Mouse (Mus musculus): ENCODE measurements around the gene Col6a3.

The Col6a3 gene

DNA sequence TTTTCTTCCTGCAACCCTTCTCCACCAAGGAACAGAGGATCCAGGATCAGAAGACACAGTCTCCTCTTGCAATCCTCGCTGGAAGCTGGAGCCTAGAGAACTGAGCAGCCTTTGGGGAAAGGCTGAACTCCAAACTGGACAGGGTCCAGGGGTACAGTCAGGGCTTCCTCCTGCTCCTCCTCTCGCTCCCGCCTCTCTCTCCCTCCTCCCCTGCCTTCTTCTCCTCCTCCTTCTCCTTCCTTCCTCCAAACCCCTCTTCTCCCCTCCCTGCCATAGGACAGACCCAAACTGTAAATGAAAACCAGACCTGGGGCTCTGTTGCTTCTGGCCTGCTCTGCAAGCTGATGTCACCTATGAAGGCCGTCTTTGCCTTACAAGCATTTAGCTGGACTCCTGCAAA, at the start of gene Col6a3:
Col6a3 (minus strand) TSS at position 136 of the 400 bp plus-strand sequence.
- DNase-seq (ENCODE audit: low spot score in 2 of 2) = no peak

DNA sequence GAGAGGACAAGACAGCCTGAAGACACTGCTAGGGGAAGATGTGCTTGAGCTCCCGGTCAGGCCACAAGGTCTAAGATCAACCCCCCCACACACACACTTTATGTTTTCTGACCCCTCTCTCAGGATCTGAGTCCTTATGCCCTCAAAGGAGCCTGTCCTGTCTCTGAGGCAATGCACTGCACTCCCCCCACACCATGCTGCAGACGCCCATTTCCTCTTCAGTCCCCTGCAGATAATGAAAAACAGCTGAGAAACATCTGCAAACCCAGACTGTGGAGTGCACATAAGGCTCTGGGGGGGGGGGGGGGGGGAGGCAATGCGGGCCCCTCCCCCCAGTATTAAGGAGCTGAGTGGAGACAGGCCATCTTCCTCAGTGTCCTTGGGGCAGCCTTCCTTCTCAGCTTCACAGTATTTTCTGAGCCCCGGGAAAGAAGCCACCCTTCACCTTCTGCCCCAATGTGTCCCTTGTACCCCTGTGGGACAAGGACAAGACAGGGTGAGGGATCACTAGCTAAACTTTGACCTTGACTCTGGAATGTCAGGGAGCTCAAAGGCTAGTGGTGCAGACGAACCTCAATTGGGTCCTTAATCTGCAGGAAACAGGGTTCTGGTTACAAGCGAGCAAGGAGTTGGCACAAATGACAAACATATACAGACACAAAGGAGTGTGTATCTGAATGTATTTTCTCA, 42.1 kb upstream of the Col6a3 start:
- no peak for DNase-seq (ENCODE audit: low spot score in 2 of 2)

DNA sequence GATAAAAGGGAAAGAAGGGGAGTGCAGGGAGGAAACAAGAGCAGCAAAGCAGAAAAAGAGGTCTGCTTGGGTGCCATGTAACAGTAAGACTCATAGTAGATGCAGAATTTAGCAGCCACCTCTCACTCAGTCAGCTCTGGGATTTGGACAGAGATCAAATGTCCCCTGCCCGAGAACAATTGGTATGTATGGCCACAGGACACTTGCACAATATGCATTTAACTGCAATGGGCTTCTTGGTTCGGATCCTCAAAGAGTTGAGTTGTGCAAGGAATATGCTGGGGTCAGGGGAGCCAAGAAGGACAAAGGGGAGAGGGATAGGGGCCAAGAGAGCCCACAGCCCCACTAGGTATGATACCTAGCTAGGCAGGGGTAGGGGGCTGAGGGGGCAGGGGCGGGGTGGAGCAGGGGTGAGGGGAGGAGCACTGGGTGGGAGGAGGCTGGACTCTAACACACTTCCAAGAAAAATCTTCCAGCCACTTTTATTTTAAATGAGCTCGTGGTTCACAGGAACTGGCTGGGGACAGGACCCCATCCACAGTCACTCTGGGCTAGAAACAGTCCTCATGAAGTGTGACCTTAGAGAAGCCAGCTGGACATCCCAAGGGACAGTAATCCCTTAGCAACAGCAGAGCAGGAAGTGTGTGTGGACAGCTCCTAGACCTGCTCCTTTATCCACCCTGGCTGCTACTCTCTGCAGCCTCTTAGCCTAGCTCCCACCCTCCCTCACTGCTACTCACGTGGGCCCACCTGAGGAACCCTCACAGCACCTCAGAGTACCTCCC, 32.9 kb upstream of the Col6a3 start:
- no peak for DNase-seq (ENCODE audit: low spot score in 2 of 2)

DNA sequence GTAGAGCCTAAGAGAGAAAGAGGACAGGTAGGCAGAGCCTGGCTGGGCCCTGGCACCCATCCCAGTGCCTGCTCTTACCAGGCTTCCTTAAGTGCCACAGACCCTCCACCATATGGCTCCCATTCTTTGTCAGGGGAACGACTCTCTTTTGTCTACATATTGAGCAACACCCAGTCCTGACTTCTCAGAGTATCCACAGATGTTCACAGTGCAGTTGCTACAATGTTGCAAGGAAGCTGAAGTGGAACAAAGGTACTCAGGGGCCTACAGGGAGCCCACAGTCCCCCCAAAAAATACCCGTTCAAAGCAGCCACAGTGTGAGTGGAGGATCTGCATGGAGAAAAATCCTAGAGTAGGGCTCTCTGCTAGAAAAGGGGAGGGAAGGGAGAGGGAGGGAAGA, 32.2 kb upstream of the Col6a3 start:
- no peak for DNase-seq (ENCODE audit: low spot score in 2 of 2)

DNA sequence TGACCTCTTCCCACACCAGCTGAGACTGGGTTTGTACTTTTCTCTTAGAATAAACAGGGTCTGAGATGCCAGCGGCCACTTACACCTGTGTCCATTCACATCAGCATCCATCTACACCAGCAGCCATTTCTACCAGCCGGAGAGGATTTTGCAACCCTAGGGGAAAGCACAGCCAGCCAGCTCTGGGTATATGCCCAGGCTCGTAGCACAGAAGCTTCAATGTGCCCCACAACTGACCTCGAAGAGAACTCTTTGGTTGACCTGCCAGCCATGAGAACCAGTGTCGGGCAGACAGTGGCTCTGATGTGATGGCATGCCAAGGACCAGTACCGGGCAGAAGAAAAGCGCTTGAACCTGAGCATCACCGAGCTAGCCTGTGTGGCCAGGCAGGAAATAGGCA, 31.6 kb upstream of the Col6a3 start:
- no peak for DNase-seq (ENCODE audit: low spot score in 2 of 2)

DNA sequence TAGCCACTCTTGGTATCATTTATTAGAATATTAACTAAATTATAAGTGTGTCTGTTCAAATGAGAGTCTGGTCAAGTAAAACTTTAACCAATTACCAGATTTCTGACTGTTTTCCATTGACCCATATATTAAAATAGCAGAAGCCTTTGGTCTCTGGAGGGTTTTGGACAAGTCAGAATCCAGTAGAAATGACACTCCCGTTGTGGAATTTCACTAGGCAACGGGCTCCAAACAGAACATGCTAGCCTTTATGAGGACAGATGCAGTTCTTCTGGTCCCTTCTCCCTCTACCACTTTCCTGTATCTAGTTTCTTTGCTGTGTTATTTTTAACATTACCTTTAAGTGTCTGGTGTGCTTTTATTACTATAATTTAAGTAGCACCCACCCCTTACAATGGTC, 26.8 kb upstream of the Col6a3 start:
- no peak for DNase-seq (ENCODE audit: low spot score in 2 of 2)

DNA sequence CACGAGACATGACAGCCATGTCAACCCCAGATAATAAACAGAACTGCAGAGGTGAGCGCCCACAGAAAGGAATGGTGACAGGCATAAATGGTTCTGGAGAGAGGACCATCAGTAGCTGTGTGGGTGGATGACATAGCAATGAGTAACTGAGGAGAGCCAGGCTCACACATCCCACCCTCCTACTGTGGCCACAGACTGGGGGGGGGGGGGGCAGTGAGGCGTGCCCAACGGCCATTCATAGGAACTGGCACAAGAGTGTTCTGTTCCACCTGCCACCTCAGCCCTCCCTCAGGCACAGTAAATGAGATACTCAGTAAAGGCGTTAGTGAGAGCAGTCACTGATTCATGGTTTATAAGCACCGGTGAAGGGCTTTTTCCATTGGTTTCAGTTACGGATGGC, 23.0 kb upstream of the Col6a3 start:
- DNase-seq (ENCODE audit: low spot score in 2 of 2) = no peak

DNA sequence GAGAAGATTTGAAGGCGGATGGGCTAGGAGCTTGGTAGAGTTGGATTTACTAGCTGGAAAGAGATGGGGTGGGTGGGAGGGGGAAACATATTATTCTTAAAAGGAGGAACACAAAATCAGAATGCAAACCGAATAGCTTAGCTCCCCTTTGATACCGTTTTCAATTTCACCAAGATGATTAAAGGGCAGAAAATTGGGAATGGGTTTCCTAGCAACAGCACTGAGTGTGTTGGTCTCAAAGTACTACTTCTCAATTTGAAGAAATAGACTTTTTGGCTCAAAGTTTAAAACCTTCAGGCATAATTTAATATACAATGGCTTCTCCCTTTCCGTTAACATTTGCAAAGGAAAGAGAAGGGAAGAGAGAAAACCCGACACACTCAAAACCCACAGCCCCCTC, 12.1 kb upstream of the Col6a3 start:
- no peak for DNase-seq (ENCODE audit: low spot score in 2 of 2)

DNA sequence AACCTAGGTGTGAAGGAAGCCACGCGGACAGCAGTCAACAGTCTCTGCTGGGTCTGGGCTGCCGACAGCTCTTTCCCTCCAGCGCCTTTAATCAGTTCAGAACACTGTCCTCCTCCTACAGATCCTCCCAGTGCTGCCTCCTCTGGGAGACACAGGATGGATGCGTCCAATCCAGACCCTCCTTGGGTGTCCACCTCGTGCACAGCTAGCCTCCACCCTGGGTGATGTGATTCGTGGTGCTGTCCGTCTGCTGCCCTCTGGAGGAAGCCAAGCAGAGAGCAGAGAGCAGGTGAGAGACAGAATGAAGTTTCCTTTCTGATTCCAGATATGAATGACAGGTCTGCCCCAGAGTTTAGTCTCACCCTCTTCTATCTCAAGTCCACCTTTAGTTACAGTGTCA, 6.1 kb upstream of the Col6a3 start:
- DNase-seq (ENCODE audit: low spot score in 2 of 2) = no peak

DNA sequence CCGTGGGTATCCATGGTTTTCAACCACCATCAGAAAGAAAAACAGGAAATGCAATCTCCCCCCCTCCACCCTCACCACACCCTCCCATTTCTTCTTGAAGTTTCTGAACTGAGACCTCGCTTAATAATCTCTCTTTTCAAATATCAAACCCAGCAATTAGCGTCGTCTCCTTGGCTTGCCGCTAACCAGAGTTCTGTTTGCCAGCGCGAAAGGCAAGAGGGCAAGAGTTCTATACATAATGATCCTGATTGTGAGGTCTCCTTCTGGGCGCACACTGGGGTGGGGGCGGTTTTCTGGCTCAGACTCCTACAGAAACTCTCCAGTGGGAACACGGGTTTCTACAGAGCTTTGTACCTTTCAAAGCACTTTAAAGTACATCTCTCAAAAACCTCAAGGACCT, 1.4 kb upstream of the Col6a3 start:
- DNase-seq (ENCODE audit: low spot score in 2 of 2) = no peak

DNA sequence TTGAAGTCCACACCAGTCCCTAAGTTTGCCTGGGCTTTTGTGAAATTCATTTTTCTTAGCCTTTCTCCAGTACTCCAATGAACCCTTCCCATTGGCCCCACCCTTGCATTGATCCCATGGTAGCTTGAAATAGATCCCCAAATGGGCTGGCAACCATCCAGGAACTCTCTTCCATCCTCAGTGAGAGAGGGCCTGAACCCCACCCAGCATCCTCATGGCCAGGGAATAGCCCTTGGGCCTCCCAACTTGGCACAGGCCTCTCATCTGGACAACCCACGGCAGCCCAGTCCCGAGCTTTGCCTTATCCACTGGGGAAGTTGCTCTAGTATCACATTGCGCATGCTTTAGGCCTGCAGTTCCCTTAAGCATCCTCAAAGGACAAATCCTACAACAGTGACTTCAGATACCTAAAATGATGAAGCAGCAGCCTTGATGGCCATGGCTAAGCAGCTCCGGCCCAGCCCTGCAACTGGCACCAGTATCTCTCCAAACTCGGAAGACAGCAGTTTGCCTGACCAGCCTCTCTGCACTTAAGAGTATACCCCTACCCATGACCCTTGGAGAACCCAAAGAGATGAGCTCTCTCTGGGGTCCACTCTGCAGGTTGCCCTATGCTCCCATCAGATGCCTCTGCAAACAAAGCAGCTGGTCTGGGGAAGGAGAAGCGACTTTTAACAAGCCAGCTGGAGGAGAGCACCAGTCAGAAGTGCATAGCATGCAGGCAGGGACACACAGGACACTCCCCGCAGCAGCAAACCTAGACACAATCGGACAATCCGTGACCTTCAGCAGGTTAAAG, 783 bp downstream of the Col6a3 start:
- no peak for DNase-seq (ENCODE audit: low spot score in 2 of 2)

DNA sequence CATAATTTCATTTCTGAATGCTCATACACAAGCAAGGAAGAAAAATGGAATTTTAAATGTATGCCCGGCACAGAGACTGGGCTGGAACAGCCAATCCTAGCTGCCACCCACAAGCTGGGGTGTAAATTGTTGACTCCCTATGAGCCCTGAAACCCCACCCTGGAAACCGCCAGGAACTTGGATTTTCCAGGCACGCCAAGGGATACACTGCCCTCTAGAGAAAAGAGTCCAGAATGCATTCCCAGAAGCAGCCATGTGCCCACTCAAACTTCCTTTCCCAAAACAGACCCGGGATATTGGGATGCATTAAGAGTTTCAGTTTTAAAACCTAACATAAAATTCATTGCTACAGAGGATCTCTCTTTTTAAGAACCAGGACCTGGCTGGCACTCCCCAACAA, 3.5 kb downstream of the Col6a3 start:
- no peak for DNase-seq (ENCODE audit: low spot score in 2 of 2)

DNA sequence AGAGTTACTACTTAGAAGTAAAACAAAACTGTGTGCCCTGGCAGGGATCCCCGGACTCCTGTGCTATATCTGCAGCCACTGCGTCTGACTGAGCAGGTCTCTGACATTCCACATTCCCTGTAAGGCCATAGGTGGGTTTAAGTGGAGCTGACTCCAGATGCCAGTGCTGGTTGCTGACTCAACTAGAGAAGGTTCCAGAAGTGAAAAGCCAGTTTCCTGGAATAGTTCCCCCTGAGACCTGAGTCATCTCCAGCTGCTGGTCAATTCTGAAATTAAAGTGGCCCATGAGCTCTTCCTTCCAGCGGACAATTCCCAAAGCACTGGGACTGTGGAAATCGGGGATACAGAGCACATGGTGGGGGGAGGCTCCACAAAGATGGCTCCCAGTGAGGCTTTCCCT, 5.1 kb downstream of the Col6a3 start:
- no peak for DNase-seq (ENCODE audit: low spot score in 2 of 2)

DNA sequence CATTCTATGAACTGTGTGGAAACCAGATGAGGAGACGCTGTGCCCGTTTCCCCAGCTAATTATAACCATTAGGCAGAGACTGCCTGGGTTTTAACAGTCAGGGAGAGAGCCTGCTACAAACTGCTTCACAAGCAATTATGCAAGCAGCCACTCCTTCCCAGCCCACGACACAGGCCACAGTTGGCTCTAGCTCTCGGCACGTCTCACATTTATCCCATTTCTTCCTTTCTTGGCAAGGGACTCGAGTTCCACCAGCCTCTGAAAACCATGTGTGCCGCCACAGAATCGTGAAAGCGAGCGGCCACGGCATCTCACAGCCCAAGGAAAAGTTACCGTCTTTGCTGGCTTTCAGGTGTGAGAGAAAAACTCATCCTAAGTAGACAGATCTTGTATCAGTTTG, 5.5 kb downstream of the Col6a3 start:
- DNase-seq (ENCODE audit: low spot score in 2 of 2) = no peak

DNA sequence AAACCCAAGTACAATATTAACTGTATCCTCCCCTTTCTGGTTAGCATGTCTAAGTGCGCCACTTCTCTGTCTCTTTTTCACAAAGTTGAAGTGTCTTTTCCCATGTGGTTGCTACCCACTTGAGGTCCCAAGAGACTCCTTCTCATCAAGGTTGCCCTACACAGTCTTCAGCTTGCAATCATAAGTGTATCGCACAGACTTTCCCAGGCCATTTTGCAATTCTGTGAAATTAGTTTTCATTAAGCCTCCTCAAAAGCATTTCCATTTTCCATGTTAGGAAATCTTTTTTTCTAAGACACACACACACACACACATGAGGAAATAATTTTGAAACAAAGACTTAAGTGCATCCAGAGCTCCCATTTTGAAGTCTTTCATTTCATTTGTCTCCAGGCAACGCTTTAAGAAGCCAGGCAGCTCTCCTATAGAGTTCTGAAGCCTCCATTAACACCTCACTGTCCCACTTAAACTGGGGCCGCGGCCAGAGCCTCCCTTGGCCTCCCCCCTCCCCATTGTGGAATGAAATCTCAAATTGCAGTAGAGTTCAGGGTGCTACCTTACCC, 7.5 kb downstream of the Col6a3 start:
- DNase-seq (ENCODE audit: low spot score in 2 of 2) = no peak

DNA sequence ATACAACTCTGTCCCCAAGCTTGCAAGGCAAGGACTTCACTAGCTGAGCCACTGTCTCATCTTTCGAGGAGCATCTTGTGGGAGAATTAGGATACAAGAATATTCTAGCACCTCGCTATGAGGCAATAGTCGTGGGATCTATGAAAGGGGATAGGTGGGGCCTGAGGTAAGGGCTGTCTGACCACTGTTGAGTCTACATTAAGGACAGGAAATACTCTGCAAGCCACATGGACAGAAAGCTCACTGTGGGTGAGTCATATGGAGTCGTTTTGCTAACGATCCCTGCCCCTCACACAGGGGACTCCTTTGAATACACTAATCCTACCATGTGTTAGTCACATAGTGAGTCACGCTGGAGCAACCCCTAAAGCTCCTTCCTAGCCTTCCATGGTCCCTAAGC, 9.1 kb downstream of the Col6a3 start:
- no peak for DNase-seq (ENCODE audit: low spot score in 2 of 2)

DNA sequence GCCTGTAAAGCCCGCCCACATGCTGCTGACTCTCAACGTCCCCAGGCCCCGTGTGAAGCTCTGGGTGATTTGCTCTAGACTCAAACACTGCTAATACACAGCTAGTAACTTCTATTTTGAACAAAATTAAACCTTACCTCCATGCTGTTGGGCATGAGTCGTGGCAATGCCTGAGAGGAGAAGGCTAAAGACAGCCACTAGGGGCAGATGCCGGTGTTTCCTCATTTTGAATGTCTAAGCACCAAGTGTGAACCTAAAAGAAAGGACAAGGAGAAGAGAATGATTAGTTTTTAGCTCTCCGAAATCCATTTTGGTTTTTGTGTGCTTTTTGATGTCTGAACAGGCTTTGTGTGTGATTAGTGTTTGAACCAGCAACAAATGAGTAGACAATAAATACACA, 13.8 kb downstream of the Col6a3 start:
- DNase-seq (ENCODE audit: low spot score in 2 of 2) = no peak

DNA sequence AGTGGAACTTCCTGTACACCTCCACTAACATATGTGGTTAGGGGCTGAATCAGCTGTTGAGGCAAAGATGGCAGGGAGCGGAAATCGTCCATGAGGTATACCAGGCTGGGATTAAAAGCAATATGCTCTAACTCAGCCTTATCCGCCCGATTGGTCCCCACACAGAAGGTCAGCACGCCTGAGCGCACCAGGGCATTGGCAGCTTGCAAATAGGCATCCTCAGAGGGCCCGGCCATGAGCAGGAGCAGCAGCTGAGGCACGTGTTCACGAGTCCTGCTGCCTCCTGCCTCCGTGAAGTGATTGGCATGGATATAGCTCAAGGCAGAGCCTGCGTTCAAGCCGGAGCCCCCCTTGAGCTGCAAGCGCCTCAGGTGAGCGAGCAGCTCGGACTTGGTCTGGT, 30.5 kb downstream of the Col6a3 start:
- DNase-seq (ENCODE audit: low spot score in 2 of 2) = no peak

DNA sequence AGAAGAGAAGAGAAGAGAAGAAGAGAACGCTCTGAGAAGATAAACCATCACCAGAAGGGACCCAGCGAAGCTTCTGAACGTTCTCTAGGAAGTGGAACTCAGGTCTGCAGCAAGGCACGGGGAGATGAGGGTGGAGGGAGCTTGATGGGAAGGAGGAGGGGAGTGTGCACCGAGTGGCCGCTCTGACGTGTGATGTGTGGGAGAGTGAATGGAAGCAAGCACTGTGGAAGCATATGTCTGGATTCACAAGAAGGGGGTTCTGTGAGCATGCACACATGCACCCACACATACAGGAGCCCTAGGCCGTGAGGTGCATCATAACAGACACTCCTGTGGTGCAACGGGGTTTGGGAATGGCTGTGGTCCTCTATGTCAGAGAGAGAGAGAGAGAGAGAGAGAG, 34.8 kb downstream of the Col6a3 start:
- no peak for DNase-seq (ENCODE audit: low spot score in 2 of 2)

DNA sequence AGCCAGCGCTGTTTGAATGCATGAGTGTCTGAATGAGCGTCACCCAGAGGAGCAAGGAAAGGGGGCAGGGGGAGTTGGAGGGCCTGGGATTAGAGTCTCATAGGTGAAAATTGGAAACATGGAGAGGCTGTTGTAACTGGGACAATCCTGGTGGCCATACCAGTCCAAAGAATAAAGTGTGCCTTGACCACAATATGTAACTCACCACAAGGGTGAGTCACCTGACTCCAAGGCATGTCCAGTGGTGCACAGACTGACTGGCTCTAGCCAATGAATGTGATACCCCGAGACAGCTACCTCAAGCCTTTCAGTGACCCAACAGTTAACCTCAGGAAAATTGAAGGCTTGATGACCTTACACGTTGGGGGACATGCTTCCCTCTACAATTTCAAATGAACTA, 40.7 kb downstream of the Col6a3 start:
- no peak for DNase-seq (ENCODE audit: low spot score in 2 of 2)

DNA sequence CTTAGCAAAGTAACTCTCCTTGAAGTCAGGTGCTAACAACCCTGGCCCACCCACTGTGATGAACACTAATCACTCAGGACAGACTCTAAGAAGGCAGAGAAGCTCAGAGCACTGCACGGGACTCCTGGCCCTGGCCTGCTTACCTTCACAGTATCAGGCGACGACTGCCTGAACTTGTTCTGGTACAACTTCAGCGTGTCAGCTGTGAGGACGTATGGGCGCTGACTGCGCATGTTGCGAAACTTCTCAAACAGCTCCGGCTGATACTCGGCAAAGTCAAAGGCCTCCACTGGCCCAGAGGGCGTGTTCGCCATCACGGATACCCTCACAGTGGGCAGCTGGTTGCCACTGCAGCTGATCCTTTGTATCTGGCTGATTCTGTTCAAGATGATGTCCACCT, 42.7 kb downstream of the Col6a3 start:
- no peak for DNase-seq (ENCODE audit: low spot score in 2 of 2)

DNA sequence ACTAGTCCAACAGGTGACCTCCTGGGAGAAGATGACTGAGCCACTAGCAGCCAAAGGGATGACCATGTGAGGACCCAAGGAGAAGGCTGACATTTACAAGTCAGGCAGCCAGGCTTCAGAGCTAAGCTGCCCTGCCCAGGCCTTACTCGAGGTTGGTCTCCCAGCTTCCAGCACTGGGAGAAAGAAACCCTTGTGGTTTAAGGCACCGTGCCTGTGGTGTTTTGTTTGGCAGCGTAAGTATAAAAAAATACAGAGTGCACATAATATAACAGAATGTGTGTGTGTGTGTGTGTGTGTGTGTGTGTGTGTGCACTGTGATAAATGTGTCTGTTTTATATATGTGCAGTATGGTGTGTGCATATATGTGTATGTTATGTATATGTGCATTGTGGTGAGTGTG, 43.3 kb downstream of the Col6a3 start:
- DNase-seq (ENCODE audit: low spot score in 2 of 2) = no peak

All from spleen, postnatal 36 days (tissue).